Mouse (Mus musculus) C2C12 (cell line): ENCODE measurements around the gene Pmepa1. TPM values are rescaled to one million over a fixed set of nuclear protein-coding genes. Genes with fewer than 3 reads are reported as not detected.

Experiments used
- H3K27me3 ChIP-seq: one replicate; pipeline ENCODE4 v1.6.1; 2011; ENCODE audit not compliant: control insufficient read depth, insufficient read depth, insufficient read length
- H3K36me3 ChIP-seq: one replicate; pipeline ENCODE4 v1.6.1; 2011; ENCODE audit not compliant: control insufficient read depth, insufficient read depth
- H3K4me3 ChIP-seq: one replicate; pipeline ENCODE4 v1.5.1; 2011; ENCODE audit warnings: mild to moderate bottlenecking, control low read depth; ENCODE audit not compliant: poor library complexity, insufficient read depth, severe bottlenecking
- H3K79me2 ChIP-seq: one replicate; pipeline ENCODE4 v1.6.1; 2011; ENCODE audit not compliant: control insufficient read depth, insufficient read depth
- H3K79me3 ChIP-seq: one replicate; pipeline ENCODE4 v1.6.1; 2011; ENCODE audit warnings: low read depth, control low read depth
- H3ac ChIP-seq: one replicate; pipeline ENCODE3; 2011; ENCODE audit warnings: low read depth; ENCODE audit not compliant: control insufficient read depth, insufficient read length
- CEBPB ChIP-seq: IDR thresholded peaks from one replicate; pipeline ENCODE4 v1.6.1; 2011; ENCODE audit warnings: low read depth, mild to moderate bottlenecking, control low read depth, moderate library complexity
- CTCF ChIP-seq: IDR thresholded peaks from one replicate; pipeline ENCODE4 v1.5.1; 2011; ENCODE audit not compliant: control insufficient read depth, insufficient read depth, insufficient read length
- FOSL1 ChIP-seq: IDR thresholded peaks from one replicate; pipeline ENCODE4 v1.8.0; 2011; ENCODE audit warnings: mild to moderate bottlenecking, low read length; ENCODE audit not compliant: poor library complexity, insufficient read depth, severe bottlenecking
- MAX ChIP-seq: IDR thresholded peaks from one replicate; pipeline ENCODE4 v1.6.1; 2011; ENCODE audit warnings: mild to moderate bottlenecking, control low read depth
- MYOD1 ChIP-seq: IDR thresholded peaks from one replicate; pipeline ENCODE4 v1.6.1; 2011; ENCODE audit warnings: low read depth; ENCODE audit not compliant: control insufficient read depth, insufficient read length
- MYOG ChIP-seq: IDR thresholded peaks from one replicate; pipeline ENCODE4 v1.6.1; 2011; ENCODE audit not compliant: control insufficient read depth, insufficient read length; ENCODE audit errors: extremely low read depth
- USF1 ChIP-seq: IDR thresholded peaks from one replicate; pipeline ENCODE4 v1.6.1; 2011; ENCODE audit warnings: low read depth, mild to moderate bottlenecking, control low read depth, moderate library complexity
- polyA plus RNA-seq: library from polyadenylated mRNA; unstranded; fragments of >200 nt; fragmentation: generic; extraction: Trizol; gene quantifications from one replicate; pipeline ENCODE4 v1.2.1, GENCODE M21; 2012; ENCODE audit warnings: missing spikeins

Pmepa1 gene
- polyA plus RNA-seq, 1 experiment: 180 TPM

- Histone ChIP-seq H3K4me3 (no peak overlapping the region), H3ac (no peak overlapping the region), H3K79me3 (peaks cover 79% of the 10 kb centered on the region), H3K27me3 (no peaks in the 10 kb centered on the region), H3K36me3 (peaks cover 51% of the 10 kb centered on the region), H3K79me2 (peaks cover 95% of the 10 kb centered on the region)
- no peak for TF ChIP-seq USF1
- TF ChIP-seq MYOG: no peak
- no peak for TF ChIP-seq CTCF
- no peak for TF ChIP-seq MAX
- no peak for TF ChIP-seq FOSL1
These were observed 40.6 kb downstream of the Pmepa1 start for GRCm38 (mm10) chr2:173235435-173236332.

- Histone ChIP-seq H3ac (no peak overlapping the region), H3K36me3 (peaks cover 69% of the 10 kb centered on the region), H3K79me2 (peaks cover 84% of the 10 kb centered on the region), H3K4me3 (no peak overlapping the region), H3K27me3 (no peaks in the 10 kb centered on the region), H3K79me3 (peaks cover 53% of the 10 kb centered on the region)
- TF ChIP-seq MYOD1: no peak
- TF ChIP-seq CTCF: no peak
- TF ChIP-seq FOSL1: no peak
- TF ChIP-seq CEBPB: no peak
- TF ChIP-seq MYOG: no peak
These were observed 43.6 kb downstream of the Pmepa1 start for GRCm38 (mm10) chr2:173232766-173233099.

DNA sequence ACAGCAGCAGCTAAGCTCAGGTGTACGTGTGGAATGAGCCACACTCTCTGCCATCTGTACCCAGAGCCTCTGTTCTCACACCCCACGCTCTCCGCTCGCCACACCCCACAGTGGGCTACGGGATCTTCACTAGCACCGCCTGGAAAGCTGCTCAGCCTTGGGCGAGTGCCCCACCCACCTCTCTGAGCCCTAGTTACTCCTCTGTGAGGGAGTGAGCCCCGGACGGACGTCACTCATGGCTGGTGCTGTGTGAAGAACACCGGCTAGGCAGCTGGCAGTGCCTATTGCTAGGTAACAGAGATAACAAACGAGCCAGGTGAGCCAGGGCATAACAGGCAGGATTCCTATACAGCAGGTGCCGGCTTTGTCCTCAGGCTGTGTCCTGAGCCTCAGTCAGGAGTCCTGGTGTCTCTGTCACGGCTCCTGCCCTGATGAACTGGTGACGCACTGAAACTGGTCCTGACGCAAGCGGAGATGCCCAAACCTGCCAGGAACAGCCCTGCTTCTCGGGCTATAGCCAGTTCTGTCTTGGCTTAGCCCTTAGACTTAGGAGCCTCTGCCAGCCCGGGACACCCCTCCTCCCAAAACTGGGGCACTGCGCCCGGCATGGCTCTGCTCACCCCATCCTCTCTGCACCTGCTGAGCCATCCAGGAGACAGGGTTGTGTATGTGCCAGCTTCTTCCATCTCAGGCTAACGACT is 44.1 kb downstream of the Pmepa1 start:
- Histone ChIP-seq H3K79me2 (peaks cover 79% of the 10 kb centered on the region), H3K36me3 (peaks cover 74% of the 10 kb centered on the region), H3K27me3 (no peaks in the 10 kb centered on the region), H3K79me3 (peaks cover 50% of the 10 kb centered on the region), H3ac (no peak overlapping the region), H3K4me3 (no peak overlapping the region)
- TF ChIP-seq FOSL1 (no peak), MYOG (no peak), MYOD1 (no peak), USF1 (no peak), CTCF (no peak), MAX (no peak), CEBPB (no peak)

GRCm38 (mm10) chr2:173229578-173230224 is 46.6 kb downstream of the Pmepa1 start:
- H3K36me3 ChIP-seq: peaks cover 91% of the 10 kb centered on the region
- TF ChIP-seq CTCF (peak; percentile 89), MAX (no peak), MYOD1 (no peak)

GRCm38 (mm10) chr2:173228567-173228966 is 47.8 kb downstream of the Pmepa1 start:
- H3K4me3 ChIP-seq: no peak overlapping the region
- peaks cover 82% of the 10 kb centered on the region for H3K36me3 ChIP-seq
- TF ChIP-seq CTCF (no peak), MYOG (no peak), FOSL1 (no peak), USF1 (no peak), CEBPB (no peak), MAX (no peak), MYOD1 (no peak)
- H3ac ChIP-seq: no peak overlapping the region
- no peaks in the 10 kb centered on the region for H3K27me3 ChIP-seq
- peaks cover 42% of the 10 kb centered on the region for H3K79me2 ChIP-seq
- peaks cover 16% of the 10 kb centered on the region for H3K79me3 ChIP-seq

More at GRCm38 (mm10) chr2:173229578-173230224, 46.6 kb downstream of the Pmepa1 start:
- no peak overlapping the region for H3K4me3 ChIP-seq
- H3ac ChIP-seq: no peak overlapping the region
- peaks cover 26% of the 10 kb centered on the region for H3K79me3 ChIP-seq
- no peaks in the 10 kb centered on the region for H3K27me3 ChIP-seq
- peaks cover 54% of the 10 kb centered on the region for H3K79me2 ChIP-seq
